Mouse (Mus musculus): Measurements from ENCODE around the gene Fst.

Fst gene

DNA sequence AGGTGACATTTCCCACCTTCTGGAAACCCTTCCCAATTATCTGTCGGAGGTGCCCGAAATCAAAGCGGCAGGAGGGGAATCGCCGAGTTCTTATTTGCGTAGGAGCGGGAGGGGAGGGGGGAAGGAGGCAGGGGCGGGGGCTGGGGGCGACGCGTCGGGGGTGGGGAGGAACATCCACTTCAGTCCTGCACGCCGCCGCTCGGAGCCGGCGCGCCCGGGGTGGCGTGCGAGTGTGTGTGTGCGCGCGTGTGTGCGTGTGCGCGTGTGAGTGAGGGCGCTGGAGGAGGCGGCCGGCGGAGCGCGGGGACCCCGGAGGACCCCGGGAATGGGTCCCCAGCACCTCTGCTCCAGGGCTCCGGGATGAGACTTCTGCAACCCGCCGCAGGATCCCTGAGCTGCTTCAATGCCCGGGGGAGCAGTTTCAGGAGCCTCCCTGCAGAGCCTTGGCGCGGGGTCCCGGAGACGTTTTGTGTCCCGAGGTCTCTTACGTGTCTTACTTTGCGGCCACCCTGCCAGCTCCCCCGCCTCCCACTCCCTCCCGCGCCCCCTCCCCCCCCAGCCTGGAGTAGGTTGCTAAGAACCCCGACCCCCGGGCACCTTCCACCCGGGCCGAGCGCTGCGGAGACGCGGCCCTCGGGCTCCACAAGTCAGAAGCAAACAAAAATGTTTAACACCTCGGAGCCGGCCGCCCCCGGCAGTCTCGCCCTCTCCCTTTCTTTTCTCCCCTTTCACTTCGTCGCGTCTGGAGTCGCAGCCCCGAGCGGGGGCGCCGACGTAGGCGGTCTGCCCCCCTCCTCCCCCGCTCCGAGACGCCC is at the start of gene Fst:
Gene Fst, minus strand, starts transcription at position 66 of the 815 bp plus-strand sequence.
- DNase-seq (ENCODE audit: low read depth, low spot score), result no peak

DNA sequence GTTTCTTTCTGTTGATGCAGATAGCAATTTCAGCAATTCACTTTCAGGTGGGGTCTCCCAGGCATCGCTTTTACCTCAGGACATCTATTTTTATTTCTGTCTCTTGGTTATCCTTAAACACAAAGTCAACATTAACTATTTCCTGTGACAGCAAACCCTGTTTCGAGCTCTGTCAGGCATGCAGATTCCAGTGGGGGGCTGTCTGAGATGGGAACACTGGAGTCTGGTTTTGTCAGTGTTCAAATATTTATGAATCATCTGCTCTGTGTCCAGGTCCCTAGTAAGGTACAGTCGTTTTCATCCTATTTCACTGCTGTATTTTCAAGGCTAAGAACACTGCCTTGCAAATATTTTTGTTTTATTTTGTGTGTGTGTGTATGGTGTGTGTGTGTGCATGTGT is 35.1 kb upstream of the Fst start:
- no peak for DNase-seq (ENCODE audit: low read depth, low spot score)

DNA sequence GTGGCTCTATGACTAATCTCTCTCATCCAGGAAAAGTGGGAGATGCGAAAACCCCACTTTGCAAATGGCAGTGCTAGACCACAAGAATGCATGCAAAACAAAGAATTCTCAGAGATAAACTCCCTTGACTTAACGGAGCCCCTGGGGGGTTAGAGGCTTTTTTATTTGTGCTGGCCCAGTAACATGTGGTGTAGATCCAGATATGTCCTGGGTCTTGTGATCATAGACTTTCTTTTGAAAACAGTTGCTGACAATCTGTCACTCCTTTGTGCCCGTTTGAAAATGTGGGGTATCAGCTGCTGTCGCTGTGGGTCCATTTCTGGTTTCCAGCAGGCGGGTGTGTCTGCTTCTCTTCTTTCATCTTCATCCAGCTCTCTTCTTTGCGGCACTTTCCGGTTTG is 29.4 kb upstream of the Fst start:
- no peak for DNase-seq (ENCODE audit: low read depth, low spot score)

DNA sequence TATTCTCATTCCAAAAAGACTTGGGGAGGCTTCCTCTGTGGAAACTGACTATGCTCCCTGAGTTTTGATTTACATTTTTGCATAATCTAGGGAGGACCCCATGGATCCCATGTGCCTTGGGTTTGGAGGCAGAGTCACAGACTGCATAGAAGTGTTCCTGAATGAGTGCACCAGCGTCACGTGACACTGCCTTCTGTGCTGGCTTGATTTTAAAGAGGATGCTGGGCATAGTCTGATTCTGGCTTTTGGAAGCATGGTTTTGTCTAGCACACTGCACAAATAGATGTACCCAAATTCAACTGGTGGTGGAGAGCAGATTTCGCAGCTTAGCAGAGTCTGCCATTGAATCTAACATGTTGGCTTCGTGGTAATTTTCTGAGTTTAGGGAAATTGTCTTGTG is 19.6 kb upstream of the Fst start:
- no peak for DNase-seq (ENCODE audit: low read depth, low spot score)

DNA sequence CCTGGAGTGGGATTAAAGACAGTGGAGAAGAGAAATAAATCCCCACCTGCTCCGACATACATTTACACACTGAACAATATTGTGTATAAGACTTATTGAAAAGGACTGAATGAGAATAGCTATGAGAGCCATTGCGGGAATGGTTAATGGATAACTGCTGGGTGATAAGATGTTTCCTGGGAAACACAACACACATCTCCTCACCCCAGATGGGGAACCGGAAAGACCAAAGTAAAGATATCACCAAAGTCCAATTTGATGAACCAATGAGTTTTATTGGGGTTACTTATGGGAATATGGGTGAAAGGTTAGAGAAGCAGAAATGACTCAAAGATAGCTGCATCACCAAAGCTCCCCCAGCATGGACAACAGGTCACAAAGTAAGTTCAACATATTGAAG is 11.2 kb upstream of the Fst start:
- DNase-seq (ENCODE audit: low read depth, low spot score), result no peak

DNA sequence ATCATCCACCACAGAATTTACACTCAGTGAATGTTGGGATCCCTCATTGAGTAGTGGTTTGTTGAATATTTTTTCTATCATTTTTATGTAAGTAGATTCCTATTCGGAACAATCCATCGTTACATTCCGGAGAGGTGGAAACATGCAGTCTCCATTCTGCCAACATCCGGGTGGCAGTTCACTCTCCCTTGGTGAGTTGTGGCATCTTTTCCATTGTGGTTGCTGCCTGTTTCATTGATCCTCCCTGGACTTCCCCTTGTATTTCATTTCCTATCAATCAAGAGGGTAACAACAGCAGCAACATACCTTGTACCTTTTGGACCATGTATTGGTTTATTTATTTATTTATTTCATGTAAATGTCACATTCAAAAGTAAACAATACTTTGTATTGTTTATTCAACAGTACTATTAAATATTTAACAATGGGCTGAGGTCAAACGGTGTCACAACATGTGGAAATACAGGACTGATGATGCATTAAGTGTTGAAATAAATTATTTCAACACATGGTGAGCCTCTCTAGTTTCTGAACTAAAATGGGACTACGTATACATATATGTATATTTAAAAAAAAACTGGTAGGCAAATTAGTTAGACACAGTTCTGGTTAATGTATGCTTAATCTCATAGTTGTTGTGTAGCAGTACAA is 7.6 kb upstream of the Fst start:
- DNase-seq (ENCODE audit: low read depth, low spot score), result no peak

DNA sequence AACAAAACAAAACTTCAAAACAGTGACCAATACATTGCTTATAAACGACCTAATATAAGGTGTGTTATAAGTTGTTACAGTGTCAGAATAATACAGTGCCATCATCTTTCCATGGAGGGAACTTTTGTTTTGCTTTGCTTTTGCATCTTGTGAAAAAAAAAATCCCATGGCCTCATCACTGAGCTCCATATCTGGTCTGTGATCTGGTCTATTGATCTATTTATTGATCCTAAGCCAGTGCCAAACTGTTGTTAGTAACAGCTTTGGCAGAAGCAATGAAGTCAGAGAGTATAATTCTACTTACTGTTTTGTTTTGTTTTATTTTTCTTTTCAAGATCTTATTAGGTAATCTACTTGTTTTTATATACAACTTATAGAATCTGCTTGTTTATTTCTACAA is 6.6 kb upstream of the Fst start:
- no peak for DNase-seq (ENCODE audit: low read depth, low spot score)

DNA sequence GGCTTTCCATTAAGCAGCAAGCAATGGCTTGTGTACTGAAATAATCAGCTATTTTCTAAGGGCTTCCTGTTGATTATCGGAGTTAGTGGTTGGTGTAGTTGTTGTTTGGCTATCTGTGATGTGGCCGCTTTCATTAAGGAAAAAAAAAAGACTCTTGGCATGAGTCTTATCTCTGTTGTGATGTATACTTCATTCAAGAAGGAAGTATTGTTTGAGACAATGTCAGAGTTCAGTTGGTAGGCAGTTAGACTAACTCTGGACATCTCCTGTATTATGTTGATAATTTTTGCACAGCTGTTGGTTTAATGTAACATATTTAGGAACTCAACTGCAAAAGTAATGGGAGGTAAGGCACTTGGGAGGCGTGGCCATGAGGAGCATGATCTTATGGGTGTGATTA is 6.1 kb upstream of the Fst start:
- DNase-seq (ENCODE audit: low read depth, low spot score), result no peak

DNA sequence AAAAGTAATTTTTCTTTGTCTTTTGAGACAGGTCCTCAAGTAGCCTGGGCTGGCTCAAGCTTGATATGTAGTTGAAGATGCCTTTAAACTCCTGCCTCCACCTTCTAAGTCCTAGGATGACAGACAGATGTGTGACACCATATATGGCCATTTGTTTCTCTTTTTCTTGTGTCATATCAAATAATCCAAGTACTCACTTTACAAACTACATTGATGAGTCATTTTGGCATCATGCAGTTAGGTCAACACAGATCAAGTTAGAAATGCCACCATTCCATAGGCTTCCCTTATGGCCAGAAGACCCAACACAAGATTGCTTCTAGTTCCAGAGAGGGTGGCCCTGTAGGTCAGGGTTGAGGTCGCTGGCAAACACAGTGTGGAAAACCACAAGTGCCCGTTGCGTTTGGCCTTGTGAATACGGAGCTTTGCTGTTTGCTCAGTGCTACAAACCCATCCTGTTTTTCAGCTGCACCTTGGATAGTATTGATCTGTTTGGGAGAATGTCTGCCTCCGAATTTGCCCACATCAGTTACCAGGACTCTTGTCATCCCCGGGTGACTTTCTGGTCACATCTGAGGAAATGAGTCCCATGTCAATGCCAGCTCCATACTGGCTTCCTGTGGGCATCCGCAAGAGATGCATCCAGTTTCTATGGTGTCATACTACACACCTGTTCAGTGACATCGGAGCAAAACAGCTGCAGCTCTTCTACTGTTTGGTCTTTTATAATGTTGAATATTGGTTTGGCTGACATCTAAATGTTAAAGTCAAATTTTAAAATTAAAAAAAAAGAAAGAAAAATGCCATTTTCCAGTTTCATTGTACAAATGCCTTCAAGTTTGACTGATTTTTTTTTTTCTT is 4.0 kb upstream of the Fst start:
- DNase-seq (ENCODE audit: low read depth, low spot score), result no peak

DNA sequence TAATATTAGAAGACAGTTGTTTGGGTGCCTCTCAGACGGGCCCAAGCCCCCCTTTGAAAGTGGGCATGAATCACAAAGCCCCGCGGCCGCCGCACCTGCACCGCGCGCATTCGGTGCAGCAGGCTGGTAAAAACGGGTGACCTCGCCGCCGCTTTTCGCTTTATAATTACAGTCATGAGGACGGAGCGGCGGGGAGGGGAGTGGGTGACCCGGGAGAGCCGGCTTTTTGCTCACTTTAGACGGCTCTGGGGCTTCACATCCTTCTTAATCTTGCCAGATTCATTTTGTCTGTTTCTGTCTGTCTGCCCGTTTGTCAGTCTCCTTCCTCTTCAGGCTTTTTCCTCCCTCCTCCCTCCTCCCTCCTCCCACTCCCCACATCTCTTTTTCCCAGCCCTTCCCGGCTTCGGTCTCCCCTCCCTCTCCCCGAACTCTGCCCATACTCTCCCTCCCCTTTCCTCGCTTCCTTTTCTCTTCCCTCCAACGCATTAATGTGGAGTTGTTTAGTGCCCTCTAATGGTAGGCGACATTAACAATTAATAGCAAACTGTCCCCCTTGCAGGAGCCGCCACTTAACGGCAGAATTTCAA is 1.6 kb upstream of the Fst start:
- DNase-seq (ENCODE audit: low read depth, low spot score), result peak; percentile 23

DNA sequence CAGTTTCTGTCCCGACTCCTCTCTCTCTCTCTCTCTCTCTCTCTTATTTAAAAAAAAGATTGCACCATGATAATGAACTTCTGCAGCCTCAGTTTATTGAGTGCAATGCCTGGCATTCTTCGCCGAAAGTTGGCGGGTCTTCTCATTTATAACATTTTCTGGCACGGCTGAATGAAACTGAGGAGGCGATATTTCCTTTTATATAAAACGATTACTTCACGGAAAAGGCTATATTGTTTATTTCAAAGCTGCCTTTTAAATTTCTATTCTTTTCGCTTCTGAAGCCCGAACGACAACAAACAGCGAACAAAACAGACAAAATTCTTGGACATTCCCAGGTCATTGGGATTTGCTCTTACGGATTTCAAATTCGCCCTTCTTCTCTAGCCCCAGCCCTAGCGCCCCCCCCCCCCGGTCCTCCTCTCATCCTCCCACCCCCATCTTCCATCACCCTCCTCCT is 980 bp upstream of the Fst start:
- DNase-seq (ENCODE audit: low read depth, low spot score), result no peak

DNA sequence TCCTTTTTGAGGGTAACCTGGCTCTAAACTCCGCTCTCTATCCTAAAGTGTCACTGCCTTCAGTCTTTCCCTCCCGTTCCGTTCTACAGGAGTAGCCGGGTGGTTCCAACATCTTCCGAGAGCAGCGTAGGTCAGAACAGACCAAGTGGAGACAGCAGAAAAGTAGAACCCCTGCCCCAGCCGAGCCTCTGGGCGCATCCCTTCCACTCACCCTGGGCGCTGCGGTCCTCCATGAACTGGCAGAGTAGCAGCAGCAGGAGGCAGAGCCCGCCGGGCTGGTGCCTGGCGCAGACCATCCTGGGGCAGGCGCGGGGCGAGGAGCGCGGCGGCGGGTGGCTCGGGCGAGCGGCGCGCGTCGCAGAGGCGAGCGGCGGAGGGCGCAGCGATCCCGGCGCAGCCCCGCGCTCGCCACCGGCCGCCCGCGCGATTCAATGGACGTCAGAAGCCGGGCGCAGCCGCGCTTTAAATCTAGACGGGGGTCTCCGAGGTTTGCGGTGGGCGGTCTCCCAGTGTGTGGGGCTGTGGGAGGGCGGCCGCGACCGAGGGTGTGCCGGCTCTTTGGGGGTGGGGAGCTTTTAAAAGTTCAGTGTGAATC is 363 bp downstream of the Fst start:
- no peak for DNase-seq (ENCODE audit: low read depth, low spot score)

DNA sequence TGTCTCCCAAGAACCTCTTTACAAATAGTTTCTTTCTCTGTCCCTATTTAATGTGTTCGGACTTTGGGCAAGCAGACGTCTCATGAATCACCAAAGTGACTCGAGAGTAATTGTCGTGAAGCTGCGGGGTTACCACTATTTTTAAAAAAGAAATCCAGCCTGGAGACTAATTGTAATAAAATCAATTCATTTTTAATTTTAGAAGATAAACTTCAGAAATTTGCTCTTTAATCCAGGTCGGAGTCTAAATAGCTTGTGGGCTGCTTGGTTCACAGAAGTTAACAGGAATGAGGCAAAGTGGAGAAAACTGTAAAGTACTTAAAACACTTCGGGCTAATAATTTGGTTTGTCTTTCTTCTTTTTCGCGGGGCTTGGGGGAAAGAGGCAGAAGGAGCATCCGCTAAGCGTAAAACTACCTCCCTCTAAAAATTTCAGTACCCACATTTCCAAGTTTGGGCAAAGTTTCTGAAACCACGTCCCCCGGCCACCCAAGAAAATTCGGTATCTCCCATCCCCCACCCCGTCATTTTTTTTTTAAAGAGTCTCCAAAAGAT is 1.1 kb downstream of the Fst start:
- no peak for DNase-seq (ENCODE audit: low read depth, low spot score)

DNA sequence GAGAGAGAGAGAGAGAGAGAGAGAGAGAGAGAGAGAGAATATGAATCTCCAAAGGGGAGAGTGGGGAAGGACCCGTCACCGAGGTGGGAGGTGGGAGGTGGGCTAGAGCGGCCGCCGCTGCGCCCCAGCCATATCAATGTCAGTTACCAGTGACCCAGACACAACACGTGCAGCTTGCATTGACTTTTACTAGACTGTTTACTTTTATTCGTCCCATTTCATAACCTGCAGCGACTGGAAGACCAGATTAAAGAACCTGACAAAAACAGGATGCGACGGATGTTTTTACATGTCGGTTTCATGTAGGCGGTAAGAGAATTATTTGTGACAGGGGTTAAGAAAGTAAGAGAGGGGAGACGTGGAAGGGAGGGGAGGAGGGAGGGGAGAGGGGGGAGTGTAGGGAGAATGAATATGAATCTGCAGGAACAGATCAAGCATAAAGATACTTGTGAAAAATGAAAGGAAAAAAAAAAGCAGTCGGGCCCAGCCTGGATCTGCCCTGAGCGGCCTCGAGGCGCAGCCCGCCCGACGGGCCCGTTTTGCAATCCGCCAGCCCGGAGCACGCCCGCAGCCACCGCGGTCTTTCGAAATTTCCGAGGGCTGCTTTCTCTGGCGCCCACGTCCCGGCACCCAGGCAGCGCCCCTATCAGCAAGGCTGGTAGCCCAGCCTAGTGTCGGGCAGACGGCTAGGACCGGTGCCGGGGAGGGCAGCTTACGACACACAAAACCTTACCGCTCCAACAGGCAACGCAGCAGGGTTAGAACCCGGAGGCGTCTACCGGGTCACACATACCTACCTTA is 1.8 kb downstream of the Fst start:
- DNase-seq (ENCODE audit: low read depth, low spot score), result no peak

DNA sequence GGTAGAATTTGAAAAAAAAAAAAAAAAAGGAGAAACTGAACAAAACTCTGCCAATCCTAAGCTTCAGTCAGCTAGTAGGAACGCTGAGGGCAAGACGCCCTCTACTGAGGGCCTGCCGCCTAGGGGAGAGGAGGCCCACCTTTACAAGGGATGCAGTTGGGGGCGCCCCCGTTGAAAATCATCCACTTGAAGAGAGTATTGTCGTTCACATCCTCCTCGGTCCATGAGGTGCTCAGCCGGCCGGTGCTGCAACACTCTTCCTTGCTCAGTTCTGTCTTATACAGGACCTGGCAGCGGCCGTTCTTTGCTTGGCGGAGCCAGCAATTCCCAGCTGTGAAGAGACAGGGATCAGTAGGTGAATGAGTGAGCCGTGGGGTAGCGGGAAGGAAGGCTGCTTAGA is 2.5 kb downstream of the Fst start:
- no peak for DNase-seq (ENCODE audit: low read depth, low spot score)

DNA sequence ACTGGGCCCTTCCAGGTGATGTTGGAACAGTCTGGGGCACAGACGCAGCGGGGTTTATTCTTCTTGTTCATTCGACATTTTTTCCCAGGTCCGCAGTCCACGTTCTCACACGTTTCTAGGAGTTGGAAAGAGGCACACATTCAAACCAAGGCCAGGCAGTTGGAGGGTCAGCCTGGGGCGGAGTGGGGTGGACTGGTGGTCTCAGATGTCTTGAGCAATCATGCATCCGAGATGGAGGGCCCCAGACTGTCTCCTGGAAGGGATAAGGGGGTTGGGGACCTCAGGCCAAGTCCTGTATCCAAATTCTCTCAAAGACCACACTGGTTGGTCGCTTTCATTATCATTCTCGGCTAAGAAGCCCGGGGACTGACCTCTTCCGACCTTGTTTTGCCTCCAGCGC is 3.0 kb downstream of the Fst start:
- DNase-seq (ENCODE audit: low read depth, low spot score), result no peak

DNA sequence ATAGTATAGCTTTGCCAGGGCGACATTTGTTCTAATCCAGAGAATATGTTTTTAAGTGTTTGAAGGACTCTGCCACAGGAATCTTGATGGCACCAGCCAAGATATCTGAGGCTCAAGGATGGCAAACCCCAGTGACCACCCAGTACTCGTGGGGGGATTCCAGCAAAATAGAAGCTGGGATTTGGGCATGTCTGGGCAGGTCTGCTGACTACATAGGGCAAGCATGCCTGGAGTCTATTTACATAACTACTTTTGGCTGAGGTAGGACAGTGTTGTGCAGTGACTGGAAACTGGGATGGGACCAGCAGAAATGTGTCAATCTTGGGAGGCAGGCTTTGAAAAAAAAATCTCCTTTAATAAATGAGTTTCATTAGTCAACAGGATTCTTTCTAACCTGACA is 11.5 kb downstream of the Fst start:
- DNase-seq (ENCODE audit: low read depth, low spot score), result no peak

DNA sequence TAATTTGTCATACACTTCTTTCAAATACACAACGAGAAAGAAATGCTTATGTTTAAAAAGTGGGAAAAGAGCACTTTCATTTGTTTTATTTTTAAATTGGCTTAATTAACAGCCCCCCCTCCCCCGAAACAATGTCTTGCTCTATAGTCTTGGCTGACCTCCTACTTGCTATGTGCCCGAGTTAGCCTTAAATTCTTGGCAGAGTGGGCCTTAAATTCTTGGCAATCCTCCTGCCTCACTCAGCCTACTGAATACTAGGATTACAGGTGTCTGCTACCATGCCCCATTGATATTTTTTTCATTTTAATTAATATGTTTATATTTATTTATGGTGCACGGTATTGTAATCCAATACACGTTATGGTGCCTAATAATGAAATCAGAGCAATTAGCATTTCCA is 26.3 kb downstream of the Fst start:
- DNase-seq (ENCODE audit: low read depth, low spot score), result no peak

DNA sequence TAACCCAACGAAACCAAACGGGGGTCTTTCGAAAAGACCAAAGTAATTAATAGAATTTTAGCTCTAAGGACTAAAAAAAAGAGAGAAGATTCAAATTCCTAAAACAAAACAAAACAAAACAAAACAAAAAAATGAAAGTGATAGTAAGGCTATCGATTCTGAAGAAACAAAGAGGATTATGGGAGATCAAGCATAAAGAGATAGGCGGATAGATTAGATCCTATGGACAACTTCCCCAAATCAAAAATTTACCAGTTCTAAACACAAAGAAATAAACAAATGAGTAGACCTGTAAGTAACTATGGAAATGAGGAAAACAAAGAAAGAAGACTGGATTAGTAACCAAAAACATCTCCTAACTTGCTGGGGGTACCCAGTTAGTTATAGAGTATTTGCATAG is 33.5 kb downstream of the Fst start:
- DNase-seq (ENCODE audit: low read depth, low spot score), result no peak

DNA sequence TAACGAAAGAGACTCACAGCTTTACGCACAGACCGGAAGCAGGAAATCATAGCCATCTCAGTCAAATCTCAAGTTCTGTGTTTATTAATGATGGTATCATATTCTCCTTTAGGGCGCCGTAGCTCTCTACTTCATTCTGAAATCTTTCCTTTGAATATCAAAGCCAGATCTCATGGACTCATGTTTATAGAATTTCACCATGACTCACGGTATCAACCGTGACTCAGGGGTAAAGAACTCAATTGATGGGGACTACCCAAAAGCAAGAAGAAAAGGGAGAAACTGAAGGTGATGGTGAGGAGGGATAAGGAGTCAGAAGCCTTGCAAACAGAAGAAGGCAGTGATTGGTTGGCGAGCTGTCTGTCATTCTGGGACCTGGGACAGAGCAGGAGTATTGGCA is 38.5 kb downstream of the Fst start:
- no peak for DNase-seq (ENCODE audit: low read depth, low spot score)

DNA sequence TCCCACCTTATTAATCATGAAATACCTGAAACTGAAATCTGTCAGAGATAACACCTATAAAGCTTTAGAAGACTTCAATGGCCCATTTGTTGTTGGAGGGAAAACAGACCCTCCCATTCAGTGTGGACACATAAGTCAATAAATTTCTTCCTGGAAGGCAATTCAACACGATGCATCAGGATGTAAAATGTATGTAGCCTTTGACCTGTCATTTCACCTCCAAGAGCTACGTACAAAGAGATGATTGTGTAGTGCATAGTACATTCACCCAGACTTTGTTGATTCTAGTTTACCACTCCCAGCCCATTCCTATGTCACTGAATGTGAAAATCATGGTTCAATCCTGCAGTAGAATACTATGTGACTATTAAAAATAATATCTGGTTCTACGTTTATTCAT is 39.4 kb downstream of the Fst start:
- DNase-seq (ENCODE audit: low read depth, low spot score), result no peak
